Mouse (Mus musculus) bone marrow macrophage, adult 2 months (primary cell): ENCODE data around the gene Pdk3.

Experiments used
- CTCF ChIP-seq: IDR thresholded peaks from 2 replicates; pipeline ENCODE4 v1.5.1; 2012; ENCODE audit warnings: low read depth, mild to moderate bottlenecking, low read length, moderate library complexity
- POLR2A ChIP-seq: IDR thresholded peaks from 2 replicates; pipeline ENCODE4 v1.6.1; 2012; ENCODE audit warnings: mild to moderate bottlenecking, low read depth, low read length, borderline replicate concordance

DNA sequence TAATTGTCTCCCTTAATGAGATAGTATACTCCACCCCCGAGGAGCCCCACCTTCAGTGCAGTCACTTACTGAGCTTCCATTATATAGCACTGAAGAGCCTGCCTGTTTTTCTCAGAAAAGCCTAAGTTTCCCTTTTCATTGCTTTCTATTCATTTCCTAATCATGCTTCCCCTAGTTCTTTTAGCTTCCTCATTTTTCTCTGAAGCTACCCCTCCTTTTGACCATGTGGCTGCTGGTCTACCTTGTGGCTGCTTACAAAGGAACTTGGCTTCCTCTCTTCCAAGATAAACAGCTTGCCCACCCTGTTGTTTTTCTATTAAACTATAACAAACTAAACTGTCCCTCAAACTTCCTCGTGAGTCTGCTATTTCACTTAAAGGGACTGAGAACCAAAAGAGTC lies 31.4 kb upstream of the Pdk3 start:
- TF ChIP-seq POLR2A (no peak), CTCF (no peak)
